Mouse (Mus musculus) thymus, postnatal 14 days (tissue): ENCODE results near the gene Gstp2.
"Not testable (repeated sequence)": the region's sequence is repeated elsewhere in the genome, so short reads cannot be mapped to it uniquely, and the experiment has no call there.

Experiments
- DNase-seq: peaks from one replicate; pipeline ENCODE4 v3.0.0; 2021

The Gstp2 gene

GRCm38 (mm10) chr19:4068717-4069410 is 23.0 kb upstream of the Gstp2 start:
- no peak for DNase-seq

GRCm38 (mm10) chr19:4068242-4068641 is 22.4 kb upstream of the Gstp2 start:
- DNase-seq = not testable (repeated sequence)

DNA sequence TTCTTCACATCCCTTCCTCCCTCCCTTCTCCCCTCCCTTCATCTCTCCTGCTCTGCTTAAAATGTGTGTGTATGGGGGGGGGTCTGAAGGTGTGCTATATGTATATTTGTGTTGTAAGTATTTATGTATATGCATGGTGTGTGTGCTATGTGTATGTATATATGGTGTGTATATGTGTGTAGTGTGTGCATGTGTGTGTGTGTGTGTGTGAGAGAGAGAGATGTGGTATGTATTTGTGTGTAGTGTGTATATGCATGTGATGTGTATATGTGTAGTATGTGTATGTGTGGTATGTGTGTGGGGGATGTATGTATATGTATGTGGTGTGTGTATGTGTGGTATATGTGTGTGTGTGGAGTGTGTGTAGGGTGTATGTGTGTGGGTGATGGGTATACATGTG is 21.1 kb upstream of the Gstp2 start:
- no peak for DNase-seq

DNA sequence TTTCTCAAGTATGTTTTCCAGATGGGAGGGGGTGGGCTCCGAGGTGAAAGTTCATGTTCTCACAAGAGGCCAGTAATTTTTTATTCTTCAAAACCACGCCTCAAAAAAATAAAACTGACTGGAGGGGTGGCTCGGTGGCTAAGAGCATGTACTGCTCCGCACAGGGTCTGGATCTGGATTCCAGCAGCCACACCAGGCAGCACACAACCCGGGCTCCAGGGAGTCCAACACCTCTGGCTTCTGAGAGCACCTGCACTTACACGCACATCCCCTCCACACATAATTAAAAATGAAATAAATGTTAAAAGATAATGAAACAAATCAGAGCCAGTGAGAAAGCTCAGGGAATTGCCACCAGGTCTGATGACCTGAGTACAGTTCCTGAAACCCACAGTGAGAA is 20.5 kb upstream of the Gstp2 start:
- no peak for DNase-seq

DNA sequence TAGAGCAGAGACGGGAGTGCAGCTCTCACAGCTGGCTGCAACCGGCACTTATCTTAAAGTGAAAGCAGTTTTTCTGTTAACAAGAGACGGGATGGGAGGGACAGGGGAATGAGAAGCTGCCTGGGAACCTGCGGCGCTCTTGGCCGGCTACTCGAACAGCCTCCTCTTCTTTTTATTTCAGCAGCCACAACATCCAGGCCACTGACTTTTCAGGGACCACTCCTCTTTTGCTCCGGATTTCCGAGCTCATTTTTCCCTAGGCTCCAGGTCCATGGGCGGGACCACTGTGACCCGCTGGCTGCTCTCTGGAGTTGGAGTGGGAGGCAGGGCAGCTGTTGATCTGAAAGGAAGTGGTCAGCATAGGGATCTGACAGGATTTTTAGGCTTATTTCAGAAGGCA is 18.7 kb upstream of the Gstp2 start:
- not testable (repeated sequence) for DNase-seq

DNA sequence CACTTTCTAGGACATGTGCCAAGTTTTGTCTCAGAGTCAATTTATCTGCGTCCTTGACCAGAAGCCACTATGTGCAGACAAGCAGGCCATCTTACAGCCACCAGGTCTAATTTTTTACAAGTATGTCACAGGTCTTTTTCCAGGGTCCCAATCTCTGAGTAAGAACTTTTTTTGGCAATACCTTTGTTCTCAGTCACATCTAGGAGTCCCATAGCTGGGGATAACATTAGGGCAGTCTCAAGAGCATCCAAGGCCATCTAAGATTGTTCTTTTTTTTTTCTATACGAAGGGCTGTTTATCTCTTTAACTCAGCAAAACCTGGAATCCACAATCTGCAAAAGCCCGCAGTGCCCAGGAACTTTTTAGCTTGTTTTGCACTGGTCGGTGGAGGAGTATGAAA is 17.5 kb upstream of the Gstp2 start:
- DNase-seq = not testable (repeated sequence)

DNA sequence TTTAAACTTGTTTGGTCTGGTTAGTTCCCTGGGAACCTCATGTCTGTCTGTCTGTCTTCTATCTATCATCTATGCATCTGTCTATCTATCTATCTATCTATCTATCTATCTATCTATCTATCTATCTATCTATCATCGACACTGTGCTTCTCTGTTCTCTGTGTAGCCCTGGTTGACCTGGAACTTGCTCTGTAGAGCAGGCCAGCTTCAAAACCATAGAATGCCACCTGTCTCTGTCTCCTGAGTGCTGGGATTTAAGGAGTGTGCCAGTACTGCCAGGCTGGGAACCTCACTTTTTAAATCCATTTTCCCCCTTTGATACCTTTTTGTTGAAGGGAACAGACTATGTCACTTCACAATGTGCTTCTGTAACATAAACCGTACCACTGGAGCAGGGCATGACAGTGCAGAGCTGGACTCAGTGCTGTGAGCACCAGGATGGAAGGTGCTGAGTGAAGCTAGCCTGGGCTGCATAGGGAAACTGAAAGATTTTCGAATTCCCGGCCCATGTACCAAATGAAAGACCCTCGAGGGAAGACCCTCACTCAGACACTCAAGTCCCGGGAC is 15.2 kb upstream of the Gstp2 start:
- no peak for DNase-seq

DNA sequence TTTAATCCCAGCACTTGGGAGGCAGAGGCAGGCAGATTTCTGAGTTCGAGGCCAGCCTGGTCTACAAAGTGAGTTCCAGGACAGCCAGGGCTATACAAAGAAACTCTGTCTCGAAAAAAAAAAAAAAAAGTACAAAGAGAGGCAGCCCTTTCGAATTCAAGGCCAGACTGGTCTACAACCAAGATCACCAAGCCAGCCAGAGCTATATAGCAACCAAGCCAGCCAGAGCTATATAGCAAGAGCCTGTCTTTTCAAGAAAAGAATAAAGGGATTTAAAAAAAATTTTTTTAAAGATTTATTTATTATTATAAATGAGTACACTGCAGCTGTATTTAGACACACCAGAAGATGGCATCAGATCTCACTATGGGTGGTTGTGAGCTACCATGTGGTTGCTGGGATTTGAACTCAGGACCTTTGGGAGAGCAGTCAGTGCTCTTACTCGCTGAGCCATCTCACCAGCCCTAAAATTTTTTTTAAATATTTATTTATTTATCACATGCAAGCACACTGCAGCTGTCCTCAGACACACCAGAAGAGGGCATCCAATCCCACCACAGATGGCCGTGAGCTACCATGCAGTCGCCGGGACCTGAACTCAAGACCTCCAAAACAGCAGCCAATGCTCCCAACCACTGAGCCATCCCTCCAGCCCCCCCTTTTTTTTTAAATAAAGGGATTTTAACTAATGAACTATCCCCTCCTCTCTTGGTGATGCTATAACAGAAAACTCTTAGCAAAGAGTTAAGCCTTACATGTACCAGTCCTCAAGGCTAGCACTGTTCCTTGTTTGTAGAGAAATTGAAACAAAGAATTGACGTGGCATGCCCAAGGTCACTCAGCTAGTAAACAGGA is 14.4 kb upstream of the Gstp2 start:
- not testable (repeated sequence) for DNase-seq

DNA sequence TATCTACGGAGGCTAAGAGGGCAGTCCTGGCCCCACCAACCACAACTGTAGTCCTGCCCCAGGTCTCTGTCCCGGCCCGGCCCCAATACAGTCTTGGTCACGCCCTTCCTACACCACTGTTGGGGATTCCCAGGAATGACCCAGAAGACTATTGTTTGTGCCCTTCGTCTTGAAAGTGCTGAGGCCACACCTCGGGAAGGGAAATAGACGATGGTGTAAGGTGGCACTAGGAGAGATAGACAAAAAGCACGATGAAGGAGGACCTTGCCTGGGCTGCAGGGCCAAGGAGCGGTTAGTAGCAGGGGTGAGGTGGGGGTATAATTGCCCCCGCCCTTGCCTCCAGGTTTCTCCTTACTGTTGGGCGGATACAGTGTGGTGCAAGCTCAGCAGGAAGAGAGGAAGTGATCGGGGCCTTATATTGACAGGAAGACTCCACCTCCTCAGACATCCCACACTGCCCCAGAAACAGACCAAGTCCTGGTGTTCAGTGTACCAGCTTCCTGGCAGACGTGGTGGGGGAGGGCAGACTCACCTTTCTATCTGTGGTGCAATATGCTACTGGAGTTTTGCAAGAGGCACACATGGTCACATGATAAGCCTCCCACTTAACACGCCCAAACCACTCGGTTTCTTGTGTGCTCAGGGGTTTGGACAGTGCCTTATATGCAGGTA is 13.4 kb upstream of the Gstp2 start, which contains the start of gene Gstp3:
Gene Gstp3 (minus strand): TSS at position 501 of the 672 bp plus-strand sequence.
- DNase-seq = peak; percentile 64

- DNase-seq = no peak
These were observed 12.8 kb upstream of the Gstp2 start for GRCm38 (mm10) chr19:4058581-4058980.

DNA sequence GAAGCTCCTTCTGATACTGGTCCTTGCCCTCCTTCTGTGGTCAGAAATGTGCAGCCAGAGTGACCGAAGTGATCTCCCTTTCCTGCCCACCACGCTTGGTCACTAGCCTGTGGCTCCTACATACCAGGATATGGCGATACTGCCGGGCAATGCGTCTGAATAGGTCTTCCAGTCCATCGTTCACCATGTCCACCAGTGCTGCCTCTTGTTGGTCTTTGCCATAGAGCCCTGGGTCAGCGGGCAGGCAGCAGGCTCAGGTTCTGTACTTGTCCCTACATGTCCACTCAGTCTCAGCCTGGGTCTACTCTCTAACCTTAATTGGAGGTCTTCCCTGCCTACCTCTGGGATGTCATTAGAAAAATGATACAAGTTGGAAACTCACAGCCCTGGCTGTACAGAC is 12.1 kb upstream of the Gstp2 start:
- DNase-seq = no peak

GRCm38 (mm10) chr19:4057389-4057788 is 11.6 kb upstream of the Gstp2 start:
- DNase-seq = no peak

DNA sequence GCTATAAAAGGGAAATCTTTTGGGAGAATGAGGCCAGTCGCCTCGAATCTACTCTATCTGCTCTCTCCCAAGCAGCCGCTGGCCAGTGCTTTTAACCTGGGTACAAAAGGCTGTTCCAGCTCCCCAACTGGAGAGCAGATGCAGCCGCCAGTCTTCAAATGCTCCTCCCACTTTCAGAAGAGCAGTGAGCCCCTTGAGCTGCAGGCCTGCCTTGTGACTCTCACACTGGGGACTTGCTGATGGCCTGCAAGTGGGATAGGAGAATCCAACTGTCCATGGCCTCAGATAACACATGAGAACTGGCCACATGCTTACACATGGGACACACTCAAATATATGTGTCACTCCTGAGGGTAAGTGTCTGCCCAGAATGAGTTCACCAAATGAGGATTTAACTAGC is 10.9 kb upstream of the Gstp2 start:
- DNase-seq = no peak

DNA sequence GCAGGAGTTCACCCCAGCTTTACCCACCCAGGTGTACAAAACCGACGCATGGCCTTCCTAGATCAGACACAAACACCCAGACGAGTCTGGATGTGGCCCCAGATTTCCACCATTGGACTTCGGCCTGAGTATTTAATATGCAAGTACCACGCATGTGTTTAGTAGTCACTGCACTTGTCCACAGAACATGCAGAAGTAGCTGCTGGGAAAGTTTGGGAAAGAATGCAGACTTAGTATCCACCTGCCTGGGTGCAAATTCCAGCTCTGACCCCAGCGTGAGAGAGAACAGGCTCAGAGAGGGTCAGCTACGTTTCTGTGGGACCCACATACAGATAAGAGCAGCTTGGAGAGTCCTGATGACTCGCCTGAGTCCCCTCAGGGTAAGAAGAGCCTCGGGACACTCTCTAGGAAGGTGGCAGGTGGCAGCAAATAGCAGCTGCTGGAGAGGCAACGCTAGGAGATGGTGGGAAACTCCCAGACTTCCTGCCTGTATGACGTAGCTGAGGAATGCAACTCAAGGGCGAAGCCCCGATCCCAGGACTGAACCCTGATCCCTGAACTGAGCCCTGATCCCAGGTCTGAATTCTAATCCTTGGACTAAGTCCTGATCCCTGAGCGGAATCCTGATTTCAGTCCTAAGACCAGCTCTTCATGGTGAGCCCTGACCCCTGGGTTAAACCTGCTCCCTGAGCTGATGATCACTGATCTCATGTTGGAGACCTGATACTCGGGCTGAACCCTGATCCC is 10.3 kb upstream of the Gstp2 start:
- DNase-seq = no peak

- no peak for DNase-seq
These were observed 9.6 kb upstream of the Gstp2 start for GRCm38 (mm10) chr19:4055216-4055946.

GRCm38 (mm10) chr19:4054613-4055012 is 8.8 kb upstream of the Gstp2 start:
- no peak for DNase-seq

DNA sequence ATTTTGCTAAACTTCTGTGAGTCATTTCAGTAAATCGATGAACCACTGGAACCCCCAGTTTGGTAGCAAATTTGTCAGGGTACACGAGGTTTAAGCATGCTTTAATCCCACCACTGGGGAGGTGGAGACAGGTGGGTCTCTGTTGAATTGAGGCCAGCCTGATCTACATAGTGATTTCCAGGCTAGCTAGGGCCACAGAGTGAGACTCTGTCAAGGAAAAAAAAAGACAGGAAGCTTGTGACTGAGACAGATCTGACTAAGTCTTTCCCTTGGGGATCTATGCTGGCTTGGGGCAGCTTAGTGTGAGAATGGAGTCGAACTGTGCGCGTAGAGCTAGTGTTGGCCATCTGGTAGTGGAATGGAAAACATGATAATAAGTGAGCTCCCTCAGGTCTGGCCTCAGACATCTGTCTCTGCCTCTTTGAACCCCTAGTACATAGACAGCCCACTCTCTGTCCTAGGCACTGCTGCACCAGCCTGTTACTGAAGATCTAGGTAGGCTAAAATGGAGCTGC is 6.8 kb upstream of the Gstp2 start:
- DNase-seq = no peak

DNA sequence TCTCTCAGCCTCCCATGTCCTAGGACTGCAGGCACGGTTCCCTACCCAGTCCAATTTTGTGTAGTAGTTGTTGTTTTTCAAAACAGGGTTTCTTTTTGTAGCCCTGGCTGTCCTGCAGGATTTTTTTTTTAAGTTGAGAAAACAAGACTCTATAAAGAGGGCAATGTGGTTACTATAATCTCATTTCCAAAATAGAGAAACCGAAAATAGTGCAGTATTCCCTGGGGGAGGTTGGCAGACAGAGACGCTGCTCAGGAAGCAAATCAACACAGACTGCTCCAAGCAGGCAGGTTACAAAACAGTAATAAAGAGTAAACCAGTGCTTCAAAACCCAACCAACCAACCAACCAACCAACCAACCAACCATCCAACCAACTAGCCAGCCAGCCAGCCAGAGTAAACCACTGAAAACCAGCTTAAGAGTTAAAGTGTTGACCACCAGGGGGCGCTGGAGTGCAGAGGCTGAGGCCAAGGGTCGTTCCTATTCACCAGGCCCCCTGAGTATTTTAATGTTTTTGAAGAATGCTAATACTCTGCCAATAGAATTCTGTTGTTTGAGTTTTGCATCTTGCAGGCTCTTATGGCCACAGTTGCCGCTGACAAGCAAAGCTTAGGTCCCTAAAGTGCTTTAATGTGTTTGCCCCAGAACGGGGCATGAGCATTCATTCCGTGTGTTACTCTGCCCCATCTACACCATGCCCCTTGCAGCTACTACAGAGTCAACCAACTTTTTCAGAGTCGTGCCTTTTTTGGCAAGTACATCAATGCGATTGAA is 6.1 kb upstream of the Gstp2 start:
- DNase-seq = peak; percentile 81

- DNase-seq = peak; percentile 21
These were observed 5.2 kb upstream of the Gstp2 start for GRCm38 (mm10) chr19:4051016-4051415.

DNA sequence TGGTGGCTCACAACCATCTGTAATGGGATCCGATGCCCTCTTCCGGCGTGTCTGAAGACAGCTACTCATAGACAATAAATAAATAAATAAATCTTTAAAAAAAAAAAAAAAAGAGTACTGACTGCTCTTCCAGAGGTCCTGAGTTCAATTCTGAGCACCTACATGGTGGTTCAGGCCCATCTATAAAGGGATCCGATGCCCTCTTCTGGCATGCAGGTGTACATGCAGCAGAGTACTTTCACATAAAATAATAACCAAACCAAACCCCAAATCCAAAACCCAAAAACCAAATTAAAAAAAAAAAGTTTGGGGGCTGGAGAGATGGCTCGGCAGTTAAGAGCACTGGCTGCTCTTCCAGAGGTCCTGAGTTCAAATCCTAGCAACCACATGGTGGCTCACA is 3.2 kb upstream of the Gstp2 start:
- not testable (repeated sequence) for DNase-seq

DNA sequence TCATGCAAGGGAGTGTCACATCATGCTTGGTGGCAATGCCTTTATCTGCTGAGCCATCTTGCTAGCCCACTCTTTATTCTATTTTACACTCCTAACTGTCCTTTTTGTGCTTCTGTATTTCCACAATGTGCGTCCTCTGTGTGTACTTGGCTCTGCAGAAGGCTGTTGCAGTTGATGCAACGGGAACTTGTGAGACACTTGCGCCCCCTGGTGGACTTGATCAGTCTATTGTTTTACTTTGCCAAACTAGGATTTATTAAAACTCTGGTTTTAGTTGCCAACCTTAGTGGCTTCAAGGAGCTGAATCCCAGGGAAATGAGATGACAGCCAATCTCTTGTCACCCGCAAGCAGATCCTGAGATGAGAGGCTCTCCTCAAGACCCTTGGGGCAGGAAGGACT is 2.0 kb upstream of the Gstp2 start:
- DNase-seq = peak; percentile 87
